Mouse (Mus musculus): ENCODE results near the gene Serpini1. TPM values are rescaled to one million over a fixed set of nuclear protein-coding genes. Genes with fewer than 3 reads are reported as not detected.
A peak's percentile ranks its signal among the peaks of the same experiment; 100 is the strongest.

Serpini1 gene
- total and polyA plus RNA-seq, 2 experiments from 2014 or later = 91.6 to 168 TPM

DNA sequence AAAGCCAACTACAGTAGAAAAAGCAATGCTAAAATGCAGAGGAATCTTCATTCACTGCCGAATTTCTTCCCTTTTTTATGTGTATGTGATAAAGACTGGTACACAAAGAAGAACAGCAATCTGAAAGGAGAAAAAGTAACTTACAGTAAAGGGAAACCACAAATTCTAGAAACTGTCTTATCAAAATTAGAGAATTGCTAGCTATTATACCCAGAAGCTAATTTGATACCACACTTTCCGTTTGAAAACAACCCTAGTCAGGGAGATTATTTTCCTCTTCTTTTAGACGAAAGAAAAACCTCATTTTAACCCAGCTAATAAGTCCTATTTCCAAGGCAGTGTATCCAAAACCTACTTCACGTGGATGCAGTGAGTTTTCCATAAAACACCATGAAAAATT, 16.1 kb upstream of the Serpini1 start:
- H3K27ac ChIP-seq = no peak overlapping the region
- no peak overlapping the region for H3K9ac ChIP-seq (replicated peaks; ENCODE audit: low read length)
- no peak overlapping the region for H3K4me2 ChIP-seq (ENCODE audit: low read depth, low read length)
- TF ChIP-seq CTCF (IDR thresholded peaks at IDR 0.05; ENCODE audit: low read depth) = no peak
- H3K9me3 ChIP-seq (ENCODE audit: low read length) = no peaks in the 10 kb centered on the region
- no peak overlapping the region for H3K4me3 ChIP-seq (ENCODE audit: low read length)
- no peaks in the 10 kb centered on the region for H3K36me3 ChIP-seq (ENCODE audit: insufficient read depth, low read length)
- WGBS = 83% methylated on average over 4 of the region's 4 CpGs
- H3K27me3 ChIP-seq (ENCODE audit: insufficient read depth, low read length) = no peaks in the 10 kb centered on the region
- ATAC-seq (no peak), DNase-seq (ENCODE audit: low spot score) (no peak)
- H3K4me1 ChIP-seq (ENCODE audit: insufficient read depth, low read length) = 0 out of 2 replicates have a peak, but pooled peaks cover 3% of the 10 kb centered on the region

DNA sequence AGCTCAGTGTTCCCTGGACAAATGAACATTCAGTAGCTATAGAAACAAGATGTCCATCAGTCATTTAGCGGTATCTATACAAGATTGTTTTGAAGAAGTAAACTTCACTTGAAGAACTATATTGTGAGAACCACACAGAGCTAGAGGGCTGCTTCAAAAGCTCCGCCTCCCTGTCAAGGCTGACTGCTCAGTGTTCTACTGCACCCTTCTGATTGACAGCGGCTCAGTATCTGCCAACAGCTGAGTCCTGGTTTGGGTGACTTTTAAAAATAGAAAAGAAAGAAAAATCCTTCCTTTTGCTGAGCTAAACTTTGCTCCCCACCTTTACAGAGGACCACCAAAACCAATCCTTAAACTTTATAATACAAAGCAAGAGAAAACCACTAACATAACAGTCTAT, 14.5 kb upstream of the Serpini1 start:
- Histone ChIP-seq H3K4me3 (ENCODE audit: low read length) (no peak overlapping the region), H3K27me3 (ENCODE audit: insufficient read depth, low read length) (no peaks in the 10 kb centered on the region), H3K27ac (no peak overlapping the region), H3K36me3 (ENCODE audit: insufficient read depth, low read length) (no peaks in the 10 kb centered on the region), H3K4me2 (ENCODE audit: low read depth, low read length) (no peak overlapping the region), H3K4me1 (ENCODE audit: insufficient read depth, low read length) (0 out of 2 replicates have a peak, but pooled peaks cover 3% of the 10 kb centered on the region), H3K9ac (replicated peaks; ENCODE audit: low read length) (no peak overlapping the region), H3K9me3 (ENCODE audit: low read length) (no peaks in the 10 kb centered on the region)
- no peak for TF ChIP-seq CTCF (IDR thresholded peaks at IDR 0.05; ENCODE audit: low read depth)
- DNase-seq (ENCODE audit: low spot score) = no peak
- WGBS = 67% methylated on average over 3 of the region's 3 CpGs
- ATAC-seq = no peak

DNA sequence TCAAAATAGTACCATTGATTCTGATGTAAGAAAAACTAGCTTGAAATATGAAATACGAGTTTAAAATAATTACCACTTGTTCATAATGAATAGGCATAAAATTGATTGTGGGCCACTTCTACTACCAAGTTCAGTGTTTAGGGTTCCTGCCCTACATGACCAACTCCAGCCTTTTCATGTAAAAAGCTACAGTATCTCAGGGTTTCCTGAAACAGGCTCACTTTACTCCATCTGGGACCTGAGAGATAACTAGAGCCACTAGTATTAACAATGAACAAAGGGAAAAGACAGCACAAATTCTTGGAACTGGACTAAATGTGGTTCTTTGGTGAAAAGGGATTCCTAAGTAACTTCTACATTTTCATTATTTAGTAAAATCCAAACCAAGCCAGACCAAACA, 13.1 kb upstream of the Serpini1 start:
- Histone ChIP-seq H3K4me1 (ENCODE audit: insufficient read depth, low read length) (0 out of 2 replicates have a peak, but pooled peaks cover 3% of the 10 kb centered on the region), H3K9me3 (ENCODE audit: low read length) (no peaks in the 10 kb centered on the region), H3K27me3 (ENCODE audit: insufficient read depth, low read length) (no peaks in the 10 kb centered on the region), H3K27ac (no peak overlapping the region), H3K4me2 (ENCODE audit: low read depth, low read length) (no peak overlapping the region), H3K4me3 (ENCODE audit: low read length) (no peak overlapping the region), H3K9ac (replicated peaks; ENCODE audit: low read length) (no peak overlapping the region), H3K36me3 (ENCODE audit: insufficient read depth, low read length) (no peaks in the 10 kb centered on the region)
- DNase-seq (ENCODE audit: low spot score) (no peak), ATAC-seq (no peak)
- 86% methylated on average over 1 of the region's 1 CpGs for WGBS
- TF ChIP-seq CTCF (IDR thresholded peaks at IDR 0.05; ENCODE audit: low read depth) = no peak

DNA sequence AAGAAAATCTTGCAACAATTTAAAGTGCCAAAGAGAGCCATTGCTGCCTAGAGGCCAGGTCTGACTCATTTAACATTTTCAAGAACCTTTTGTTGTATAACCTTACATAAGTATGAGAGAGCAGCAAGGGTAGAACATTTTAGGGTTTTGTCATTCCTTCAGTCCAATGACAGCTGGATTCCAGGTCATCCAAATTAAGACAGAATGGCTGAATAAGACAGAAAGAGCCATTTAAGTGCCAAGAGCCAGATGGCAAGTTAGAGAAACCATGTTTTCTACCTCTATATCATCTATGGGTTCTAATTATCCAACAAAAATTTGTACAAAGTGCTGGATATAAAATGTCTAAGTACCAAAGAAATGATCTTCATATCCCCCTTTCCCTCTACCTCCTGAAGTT, 6.1 kb upstream of the Serpini1 start:
- H3K4me1 ChIP-seq (ENCODE audit: insufficient read depth, low read length) = peaks cover 5% of the 10 kb centered on the region
- no peak overlapping the region for H3K4me3 ChIP-seq (ENCODE audit: low read length)
- H3K27me3 ChIP-seq (ENCODE audit: insufficient read depth, low read length) = no peaks in the 10 kb centered on the region
- TF ChIP-seq CTCF (IDR thresholded peaks at IDR 0.05; ENCODE audit: low read depth) = no peak
- no peak overlapping the region for H3K9ac ChIP-seq (replicated peaks; ENCODE audit: low read length)
- H3K27ac ChIP-seq = no peak overlapping the region
- DNase-seq (ENCODE audit: low spot score) (no peak), ATAC-seq (no peak)
- H3K9me3 ChIP-seq (ENCODE audit: low read length) = no peaks in the 10 kb centered on the region
- H3K36me3 ChIP-seq (ENCODE audit: insufficient read depth, low read length) = no peaks in the 10 kb centered on the region
- no peak overlapping the region for H3K4me2 ChIP-seq (ENCODE audit: low read depth, low read length)

DNA sequence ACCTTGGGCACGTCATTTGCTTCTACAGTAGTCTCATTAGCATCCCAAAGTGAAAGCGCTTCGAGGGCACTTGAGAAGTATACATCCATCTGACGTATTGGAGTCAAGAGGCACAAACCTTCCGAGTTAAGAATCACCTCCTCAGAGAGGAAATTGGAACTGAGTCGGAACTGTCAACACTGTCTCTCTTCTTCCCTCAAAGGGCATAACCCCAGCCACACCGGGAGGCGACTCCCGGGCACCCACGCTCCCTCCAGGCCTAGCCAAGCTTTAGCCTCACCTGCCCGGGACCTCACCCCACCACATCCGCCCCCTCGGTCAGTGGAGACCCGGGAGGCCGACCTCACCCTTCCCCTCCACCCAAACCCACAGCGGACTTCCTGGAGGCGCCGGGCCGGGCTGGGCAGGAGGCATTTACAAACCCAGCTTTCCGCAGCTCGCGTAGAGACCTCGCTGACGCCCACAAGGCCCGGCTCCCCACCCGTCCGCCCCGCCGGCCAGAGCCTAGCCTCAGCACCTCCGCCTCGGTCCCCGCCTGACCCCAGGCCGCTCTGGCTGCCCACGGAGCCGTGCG, 1.1 kb upstream of the Serpini1 start:
- Histone ChIP-seq H3K36me3 (ENCODE audit: insufficient read depth, low read length) (no peaks in the 10 kb centered on the region), H3K4me3 (ENCODE audit: low read length) (peak overlapping the region; percentile 98), H3K27me3 (ENCODE audit: insufficient read depth, low read length) (no peaks in the 10 kb centered on the region), H3K4me2 (ENCODE audit: low read depth, low read length) (peak overlapping the region; percentile 80), H3K9ac (replicated peaks; ENCODE audit: low read length) (peak overlapping the region; percentile 89), H3K4me1 (ENCODE audit: insufficient read depth, low read length) (peaks cover 8% of the 10 kb centered on the region), H3K9me3 (ENCODE audit: low read length) (no peaks in the 10 kb centered on the region), H3K27ac (peak overlapping the region; percentile 85)
- DNase-seq (ENCODE audit: low spot score) = no peak
- peak; percentile 48; the same call in 1 of the 2 replicates for ATAC-seq
- no peak for TF ChIP-seq CTCF (IDR thresholded peaks at IDR 0.05; ENCODE audit: low read depth)
- under 1% methylated on average over 36 of the region's 36 CpGs for WGBS

DNA sequence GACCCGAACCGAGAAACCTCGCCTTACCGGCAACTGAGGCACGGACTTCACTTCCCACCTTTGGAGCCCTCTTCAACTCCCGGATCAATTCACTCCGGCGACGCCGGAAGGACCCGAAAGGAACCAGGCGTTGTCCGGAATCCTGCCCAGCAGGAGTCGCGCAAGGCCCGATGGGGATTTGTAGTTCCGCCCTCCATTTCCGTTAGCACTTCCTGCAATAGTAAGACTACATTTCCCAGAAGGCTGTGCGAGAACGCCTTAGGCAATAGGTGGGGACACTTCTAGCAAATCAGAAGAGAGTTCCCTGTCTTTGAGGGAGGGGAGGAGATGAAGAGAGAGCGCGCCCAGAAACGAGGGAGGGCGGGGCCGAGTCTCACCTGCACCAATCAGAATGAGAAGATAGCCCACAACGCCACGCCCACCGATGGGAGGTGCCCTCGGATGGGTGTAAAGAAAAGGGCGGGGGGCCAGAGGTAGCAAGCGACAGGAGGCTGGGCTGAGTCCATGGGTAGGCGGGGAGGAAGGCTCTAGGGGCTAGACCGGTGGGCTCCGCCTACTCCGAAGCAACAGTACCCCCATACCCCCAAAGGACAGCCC, 554 bp upstream of the Serpini1 start, which contains the start of gene Pdcd10:
Gene Pdcd10, minus strand, starts transcription at position 162 of the 597 bp plus-strand sequence.
- Histone ChIP-seq H3K9ac (replicated peaks; ENCODE audit: low read length) (peak within 1 kb of the TSS; percentile 89), H3K27me3 (ENCODE audit: insufficient read depth, low read length) (no peaks in the 10 kb centered on the region), H3K27ac (peak within 1 kb of the TSS; percentile 85), H3K4me2 (ENCODE audit: low read depth, low read length) (peak within 1 kb of the TSS; percentile 80), H3K9me3 (ENCODE audit: low read length) (no peaks in the 10 kb centered on the region), H3K4me3 (ENCODE audit: low read length) (peak within 1 kb of the TSS; percentile 98), H3K4me1 (ENCODE audit: insufficient read depth, low read length) (peaks cover 8% of the 10 kb centered on the region), H3K36me3 (ENCODE audit: insufficient read depth, low read length) (no peaks in the 10 kb centered on the region)
- WGBS = under 1% methylated on average over 35 of the region's 35 CpGs
- TF ChIP-seq CTCF (IDR thresholded peaks at IDR 0.05; ENCODE audit: low read depth) = peak; percentile 51
- DNase-seq (ENCODE audit: low spot score) (peak; percentile 100), ATAC-seq (peak; percentile 98)

DNA sequence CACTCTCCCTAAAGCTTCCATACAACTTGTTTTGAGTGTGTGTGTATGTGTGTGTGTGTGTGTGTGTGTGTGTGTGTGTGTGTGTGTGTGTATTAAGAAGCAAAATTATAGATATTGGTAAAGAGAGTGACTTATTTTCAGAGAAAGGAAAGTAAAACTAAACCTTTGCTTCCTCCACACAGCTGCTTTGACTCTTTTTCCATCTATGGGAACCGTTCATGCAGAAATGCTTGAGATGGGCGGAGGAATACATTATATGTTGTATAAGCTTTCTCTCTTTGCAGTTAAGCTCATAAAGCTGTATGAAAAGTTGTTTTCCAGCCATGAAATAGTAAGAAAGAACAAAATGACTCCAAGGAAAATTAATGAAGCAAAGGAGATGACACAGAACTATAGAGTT, 16.7 kb downstream of the Serpini1 start:
- H3K9ac ChIP-seq (replicated peaks; ENCODE audit: low read length) = no peak overlapping the region
- H3K9me3 ChIP-seq (ENCODE audit: low read length) = no peaks in the 10 kb centered on the region
- ATAC-seq = no peak
- H3K4me2 ChIP-seq (ENCODE audit: low read depth, low read length) = no peak overlapping the region
- H3K36me3 ChIP-seq (ENCODE audit: insufficient read depth, low read length) = no peaks in the 10 kb centered on the region
- TF ChIP-seq CTCF (IDR thresholded peaks at IDR 0.05; ENCODE audit: low read depth) = no peak
- H3K27ac ChIP-seq = no peak overlapping the region
- no peak overlapping the region for H3K4me3 ChIP-seq (ENCODE audit: low read length)
- 62% methylated on average over 2 of the region's 2 CpGs for WGBS
- no peaks in the 10 kb centered on the region for H3K27me3 ChIP-seq (ENCODE audit: insufficient read depth, low read length)
- no peak for DNase-seq (ENCODE audit: low spot score)
- no peaks in the 10 kb centered on the region for H3K4me1 ChIP-seq (ENCODE audit: insufficient read depth, low read length)

All from hindbrain, postnatal 0 days (tissue).